Mouse (Mus musculus) heart, adult 2 months (tissue): Measurements from ENCODE around the gene Lipa.

Source experiments
- CTCF ChIP-seq: fragments of 200-600 bp; IDR thresholded peaks from 2 replicates; pipeline ENCODE4 v1.8.1; 2022; ENCODE audit warnings: antibody characterized with exemption, mild to moderate bottlenecking, moderate library complexity
- EP300 ChIP-seq: fragments of 200-500 bp; IDR thresholded peaks from 2 replicates; pipeline ENCODE4 v1.6.1; 2011; ENCODE audit warnings: low read depth, low read length, control low read depth; ENCODE audit not compliant: insufficient read depth

DNA sequence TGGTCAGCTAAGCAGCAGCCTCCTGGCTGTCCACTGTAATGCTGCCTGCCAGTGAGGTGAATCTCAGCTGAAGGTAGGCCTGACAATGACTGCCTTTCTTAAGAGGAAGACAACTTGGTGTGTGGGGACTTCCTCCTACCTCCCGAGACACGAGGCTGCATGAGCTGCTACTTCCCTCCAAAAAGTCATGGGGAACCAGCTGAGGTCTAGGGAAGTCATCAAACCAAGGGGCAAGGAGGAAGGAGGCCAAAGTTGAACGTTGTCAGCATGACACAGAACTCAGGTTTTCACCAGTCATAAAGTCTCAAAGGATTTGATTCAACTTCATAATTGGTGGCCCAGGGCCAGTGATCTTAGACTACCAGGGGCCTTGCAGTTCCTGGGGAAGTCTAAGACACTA, 11.6 kb downstream of the Lipa start:
- TF ChIP-seq CTCF, result no peak
- no peak for TF ChIP-seq EP300
